Mouse (Mus musculus) limb, embryonic 14.5 days (tissue): ENCODE results near the gene Sgca. TPM values are rescaled to one million over a fixed set of nuclear protein-coding genes. Genes with fewer than 3 reads are reported as not detected.
A peak's percentile ranks its signal among the peaks of the same experiment; 100 is the strongest.

Experiments
- ATAC-seq: fragments of 200-750 bp; cut with Nextera tagmentation; 2 replicates; pipeline ENCODE4 v1.8.0; 2017; ENCODE audit warnings: low read depth, moderate number of reproducible peaks, moderate TSS enrichment; ENCODE audit not compliant: low FRiP score
- DNase-seq: peaks from one replicate; pipeline ENCODE4 v3.0.0-alpha.2; 2015; ENCODE audit warnings: low spot score
- H3K27ac ChIP-seq: fragments of 300-500 bp; sonication (generic); replicated peaks from 2 replicates; pipeline ENCODE4 v1.5.1; 2014; ENCODE audit warnings: low read depth, mild to moderate bottlenecking, low read length, moderate library complexity, mixed read lengths
- H3K27me3 ChIP-seq: fragments of 300-500 bp; sonication (generic); 2 replicates; pipeline ENCODE4 v1.6.1; 2014; ENCODE audit warnings: low read length, mixed read lengths; ENCODE audit not compliant: control insufficient read depth, insufficient read depth
- H3K36me3 ChIP-seq: fragments of 300-500 bp; sonication (generic); 2 replicates; pipeline ENCODE4 v1.6.1; 2014; ENCODE audit warnings: mild to moderate bottlenecking, low read length, moderate library complexity, mixed read lengths; ENCODE audit not compliant: control insufficient read depth, insufficient read depth
- H3K4me1 ChIP-seq: fragments of 300-500 bp; sonication (generic); 2 replicates; pipeline ENCODE4 v1.6.1; 2014; ENCODE audit warnings: antibody characterized with exemption, low read length, mixed read lengths; ENCODE audit not compliant: control insufficient read depth, insufficient read depth
- H3K4me2 ChIP-seq: fragments of 300-500 bp; sonication (generic); replicated peaks from 2 replicates; pipeline ENCODE4 v1.6.1; 2014; ENCODE audit warnings: low read depth, mild to moderate bottlenecking, low read length, moderate library complexity; ENCODE audit not compliant: severe bottlenecking
- H3K4me3 ChIP-seq: fragments of 300-500 bp; sonication (generic); replicated peaks from 2 replicates; pipeline ENCODE4 v1.5.1; 2014; ENCODE audit warnings: low read length
- H3K9ac ChIP-seq: fragments of 300-500 bp; sonication (generic); 2 replicates; pipeline ENCODE4 v1.6.1; 2014; ENCODE audit warnings: mild to moderate bottlenecking, low read depth, low read length, moderate library complexity; ENCODE audit not compliant: severe bottlenecking
- H3K9me3 ChIP-seq: fragments of 300-500 bp; sonication (generic); 2 replicates; pipeline ENCODE4 v1.6.1; 2016; ENCODE audit warnings: low read length; ENCODE audit not compliant: control insufficient read depth
- POLR2A ChIP-seq: fragments of 200-500 bp; IDR thresholded peaks from 2 replicates; pipeline ENCODE4 v1.8.0; 2012; ENCODE audit warnings: inconsistent platforms, mild to moderate bottlenecking, moderate library complexity, borderline replicate concordance; ENCODE audit not compliant: insufficient read depth, insufficient read length; ENCODE audit errors: extremely low read depth
- WGBS: fragments of 180-500 bp; shearing (Covaris S2); extraction: QIAGEN DNeasy Blood & Tissue Kit; methylation state at CpG from one replicate; pipeline ENCODE4 v1.1.7; 2014; 5-methylcytosine and 5-hydroxymethylcytosine counted together
- polyA plus RNA-seq, 2 experiments: library from polyadenylated mRNA; depleted of rRNA in 1 of 2; stranded (reverse) in 1 of 2; unstranded in 1 of 2; fragments of >200 nt; fragmentation: Nextera tagmentation in 1 of 2; extraction: Ambion mirVana in 1 of 2; gene quantifications; 2 replicates each; pipeline versions ENCODE4 v1.2.1 to v1.2.3; 2012 to 2014

The Sgca gene
- polyA plus RNA-seq, 2 experiments, result 10.2 to 32.9 TPM

DNA sequence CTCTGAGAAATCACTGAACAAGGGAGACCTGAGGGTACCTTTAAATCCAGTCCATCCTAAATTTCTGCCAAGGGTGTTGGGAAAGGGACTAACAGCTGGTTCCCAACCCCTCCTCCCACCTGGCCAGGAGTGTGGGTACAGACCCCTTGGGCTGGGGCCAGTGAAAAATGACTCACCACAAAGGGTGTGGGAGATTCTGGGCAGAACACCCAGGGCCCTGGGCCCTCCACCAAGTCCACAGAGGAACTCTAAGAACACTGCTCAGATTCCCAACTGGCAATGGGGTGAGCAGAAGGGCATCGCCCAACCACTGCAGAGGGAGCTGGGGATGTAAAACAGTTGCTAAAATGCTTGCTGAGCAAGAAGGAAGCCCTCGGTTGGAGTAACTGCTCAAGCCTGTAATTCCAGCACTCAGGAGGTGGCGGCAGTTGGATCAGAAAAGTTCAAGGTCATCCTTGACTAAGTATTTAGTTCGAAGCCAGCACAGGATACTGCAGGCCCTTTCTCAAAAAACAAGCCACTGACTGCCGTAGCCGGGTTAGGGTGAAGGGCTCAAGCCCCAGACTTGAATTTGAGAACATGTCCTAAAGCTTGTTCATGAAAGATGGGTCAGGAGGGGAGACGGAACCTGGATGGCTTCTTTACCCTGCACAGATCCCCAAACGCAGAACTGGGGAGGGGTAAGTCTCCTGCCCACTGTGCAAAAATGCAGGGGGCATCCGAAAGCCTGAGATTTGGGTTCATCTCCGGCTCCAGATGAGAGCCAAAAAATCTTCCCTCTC, 12.8 kb upstream of the Sgca start:
- TF ChIP-seq POLR2A, result no peak
- Histone ChIP-seq H3K27ac (peak overlapping the region; percentile 74), H3K9ac (peak overlapping the region; percentile 50), H3K4me3 (peak overlapping the region; percentile 87), H3K36me3 (no peaks in the 10 kb centered on the region), H3K9me3 (no peaks in the 10 kb centered on the region), H3K4me1 (peaks cover 46% of the 10 kb centered on the region), H3K27me3 (no peaks in the 10 kb centered on the region), H3K4me2 (peak overlapping the region; percentile 100)
- no peak for DNase-seq
- 13% methylated on average over 10 of the region's 10 CpGs for WGBS
- no peak for ATAC-seq

DNA sequence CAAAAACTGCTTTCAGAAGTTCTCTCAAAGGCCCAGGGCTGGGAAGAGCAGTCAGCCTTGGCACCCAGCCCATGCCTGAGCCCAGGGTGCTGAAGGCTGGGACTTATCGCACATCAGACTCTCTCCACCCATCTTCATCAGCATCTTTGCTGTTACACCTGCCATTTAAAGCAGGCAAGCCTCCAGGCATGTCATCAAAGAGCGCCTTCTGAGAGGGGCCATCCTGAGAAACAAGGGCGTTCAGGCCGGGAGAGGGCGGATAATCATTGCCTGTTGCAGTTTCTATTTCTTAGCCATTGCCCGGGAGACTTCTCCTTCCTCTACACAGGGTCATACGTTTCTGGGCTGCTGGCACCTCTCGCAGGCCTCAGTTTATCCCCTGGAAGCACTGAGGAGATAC, 11.7 kb upstream of the Sgca start:
- DNase-seq, result no peak
- no peak for ATAC-seq
- Histone ChIP-seq H3K4me1 (peaks cover 35% of the 10 kb centered on the region), H3K4me3 (no peak overlapping the region), H3K9me3 (no peaks in the 10 kb centered on the region), H3K4me2 (no peak overlapping the region), H3K9ac (no peak overlapping the region), H3K27ac (no peak overlapping the region), H3K36me3 (no peaks in the 10 kb centered on the region), H3K27me3 (no peaks in the 10 kb centered on the region)
- no peak for TF ChIP-seq POLR2A
- WGBS, result 65% methylated on average over 8 of the region's 8 CpGs

DNA sequence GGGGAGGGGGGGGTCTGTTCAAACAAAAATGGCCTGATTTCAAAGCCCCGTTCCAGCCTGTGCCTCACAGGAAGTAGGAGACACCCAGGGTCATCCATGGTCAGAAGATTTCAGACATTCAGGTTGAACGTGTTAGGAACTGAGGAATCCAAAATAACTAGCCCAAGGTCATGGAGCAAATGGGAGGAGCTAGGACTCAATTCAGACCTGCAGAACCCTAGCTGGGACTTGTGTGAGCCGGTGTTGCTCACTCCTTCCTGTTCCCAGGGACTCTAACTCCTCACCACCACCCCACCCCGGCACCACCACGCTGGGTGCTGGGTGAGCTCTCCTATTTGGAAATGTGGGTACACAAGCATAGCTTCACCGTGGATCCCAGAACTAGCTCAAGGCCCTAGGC, 11.2 kb upstream of the Sgca start:
- WGBS, result 53% methylated on average over 6 of the region's 6 CpGs
- Histone ChIP-seq H3K27ac (no peak overlapping the region), H3K9ac (no peak overlapping the region), H3K4me3 (no peak overlapping the region), H3K27me3 (no peaks in the 10 kb centered on the region), H3K36me3 (no peaks in the 10 kb centered on the region), H3K9me3 (no peaks in the 10 kb centered on the region), H3K4me2 (no peak overlapping the region), H3K4me1 (peaks cover 30% of the 10 kb centered on the region)
- no peak for TF ChIP-seq POLR2A
- ATAC-seq, result no peak
- no peak for DNase-seq

DNA sequence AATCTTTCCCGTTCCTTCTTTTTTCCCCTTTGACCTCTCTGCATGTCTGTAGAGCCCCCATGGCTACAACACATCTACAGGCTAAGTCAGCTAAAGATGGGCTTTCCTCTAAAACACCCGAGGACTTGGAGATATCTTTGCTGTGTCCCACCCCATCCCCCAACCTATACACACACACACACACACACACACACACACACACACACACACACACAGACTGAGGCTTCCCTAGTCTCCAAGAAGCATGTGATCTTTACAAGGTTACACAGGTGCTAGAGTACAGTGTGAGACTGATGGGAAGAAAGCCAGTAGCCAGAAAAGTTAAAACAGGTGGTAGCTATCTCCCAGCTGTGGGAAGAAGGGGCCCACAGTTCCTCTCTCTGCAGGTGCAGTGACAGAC, 10.3 kb upstream of the Sgca start:
- H3K4me2 ChIP-seq, result no peak overlapping the region
- H3K36me3 ChIP-seq, result no peaks in the 10 kb centered on the region
- WGBS, result 72% methylated on average over 2 of the region's 2 CpGs
- ATAC-seq (no peak), DNase-seq (no peak)
- no peaks in the 10 kb centered on the region for H3K9me3 ChIP-seq
- H3K27me3 ChIP-seq, result no peaks in the 10 kb centered on the region
- no peak overlapping the region for H3K27ac ChIP-seq
- no peak overlapping the region for H3K4me3 ChIP-seq
- TF ChIP-seq POLR2A, result no peak
- H3K4me1 ChIP-seq, result peaks cover 28% of the 10 kb centered on the region
- H3K9ac ChIP-seq, result no peak overlapping the region

DNA sequence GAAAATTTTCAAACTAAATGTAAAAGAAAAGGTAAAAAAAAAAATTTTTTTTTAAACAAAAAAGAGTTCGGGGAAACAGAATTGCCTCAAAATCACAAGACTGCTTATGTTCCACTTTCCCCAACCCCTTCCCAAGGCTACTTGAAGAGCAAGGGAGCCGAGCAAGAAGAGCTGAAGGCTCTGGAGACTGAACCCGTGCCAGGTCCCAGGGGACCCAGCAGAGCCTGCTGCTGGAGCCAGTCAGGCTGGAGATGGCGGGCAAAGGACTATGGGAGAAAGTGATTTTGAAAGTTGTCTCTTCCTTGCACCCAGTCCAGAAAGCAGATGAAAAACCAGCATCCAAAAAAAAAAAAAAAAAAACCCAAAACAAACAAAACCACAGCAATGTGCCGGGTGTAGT, 9.7 kb upstream of the Sgca start:
- no peak for ATAC-seq
- no peak for TF ChIP-seq POLR2A

More for the DNA sequence above, 9.7 kb upstream of the Sgca start:
- Histone ChIP-seq H3K4me1 (peaks cover 28% of the 10 kb centered on the region), H3K4me2 (no peak overlapping the region), H3K27me3 (no peaks in the 10 kb centered on the region), H3K4me3 (no peak overlapping the region), H3K27ac (no peak overlapping the region), H3K9ac (no peak overlapping the region), H3K36me3 (no peaks in the 10 kb centered on the region), H3K9me3 (no peaks in the 10 kb centered on the region)
- no peak for DNase-seq
- WGBS, result 76% methylated on average over 5 of the region's 5 CpGs
